Mouse (Mus musculus) lung, postnatal 14 days (tissue): ENCODE results near the gene Kcnip3.

Experiments
- DNase-seq: peaks from one replicate; pipeline ENCODE4 v3.0.0; 2021

The Kcnip3 gene

GRCm38 (mm10) chr2:127522006-127522441, at the start of gene Kcnip3:
TSS of gene Kcnip3 (minus strand) at chr2:127522094.
- no peak for DNase-seq

- peak; percentile 85 for DNase-seq
Observed at GRCm38 (mm10) chr2:127559070-127559966, 37.4 kb upstream of the Kcnip3 start.

- peak; percentile 12 for DNase-seq
Observed at GRCm38 (mm10) chr2:127551078-127551477, 29.2 kb upstream of the Kcnip3 start.

- DNase-seq: no peak
Observed at GRCm38 (mm10) chr2:127550446-127550845, 28.6 kb upstream of the Kcnip3 start.

- no peak for DNase-seq
Observed at GRCm38 (mm10) chr2:127549711-127550110, 27.8 kb upstream of the Kcnip3 start.

GRCm38 (mm10) chr2:127548342-127549074, 26.6 kb upstream of the Kcnip3 start:
- no peak for DNase-seq

- no peak for DNase-seq
Observed at GRCm38 (mm10) chr2:127541697-127542096, 19.8 kb upstream of the Kcnip3 start.

- peak; percentile 18 for DNase-seq
Observed at GRCm38 (mm10) chr2:127541185-127541584, 19.3 kb upstream of the Kcnip3 start, which contains the start of gene Prom2. TSS of gene Prom2 (minus strand) at chr2:127541467.

- no peak for DNase-seq
Observed at GRCm38 (mm10) chr2:127539494-127539893, 17.6 kb upstream of the Kcnip3 start.

- DNase-seq: no peak
Observed at GRCm38 (mm10) chr2:127537548-127537947, 15.7 kb upstream of the Kcnip3 start.

GRCm38 (mm10) chr2:127535363-127535762, 13.5 kb upstream of the Kcnip3 start:
- DNase-seq: no peak

- DNase-seq: peak; percentile 32
Observed at GRCm38 (mm10) chr2:127532379-127532778, 10.5 kb upstream of the Kcnip3 start.

GRCm38 (mm10) chr2:127531592-127531991, 9.7 kb upstream of the Kcnip3 start:
- no peak for DNase-seq

GRCm38 (mm10) chr2:127530418-127530817, 8.5 kb upstream of the Kcnip3 start:
- DNase-seq: no peak

GRCm38 (mm10) chr2:127525004-127525775, 3.3 kb upstream of the Kcnip3 start:
- no peak for DNase-seq

- DNase-seq: no peak
Observed at GRCm38 (mm10) chr2:127523950-127524729, 2.2 kb upstream of the Kcnip3 start.

- DNase-seq: no peak
Observed at GRCm38 (mm10) chr2:127521172-127522005, 505 bp downstream of the Kcnip3 start.

- DNase-seq: no peak
Observed at GRCm38 (mm10) chr2:127520123-127520522, 1.8 kb downstream of the Kcnip3 start.

GRCm38 (mm10) chr2:127519308-127519707, 2.6 kb downstream of the Kcnip3 start:
- DNase-seq: no peak

GRCm38 (mm10) chr2:127518831-127519230, 3.1 kb downstream of the Kcnip3 start:
- no peak for DNase-seq

GRCm38 (mm10) chr2:127518273-127518672, 3.6 kb downstream of the Kcnip3 start:
- no peak for DNase-seq
